Mouse (Mus musculus) myocyte (in vitro differentiated cells): ENCODE measurements around the gene Tcea2.

Experiments
- CEBPB ChIP-seq: IDR thresholded peaks from 2 replicates; pipeline ENCODE4 v1.6.1; 2011; ENCODE audit warnings: mild to moderate bottlenecking, moderate library complexity; ENCODE audit not compliant: poor library complexity, insufficient read depth, severe bottlenecking
- MAX ChIP-seq: IDR thresholded peaks from one replicate; pipeline ENCODE4 v1.6.1; 2011; ENCODE audit warnings: low read depth, mild to moderate bottlenecking, control low read depth
- MYOD1 ChIP-seq, 3 experiments: IDR thresholded peaks; one replicate each; pipeline ENCODE4 v1.6.1; 2011; ENCODE audit warnings: control low read depth in 2 of 3, low read depth in 2 of 3, mild to moderate bottlenecking in 2 of 3, moderate library complexity in 1 of 3; ENCODE audit not compliant: insufficient read length in 2 of 3, control insufficient read depth in 1 of 3
- POLR2A ChIP-seq: IDR thresholded peaks from one replicate; pipeline ENCODE4 v1.6.1; 2011; ENCODE audit warnings: low read depth, mild to moderate bottlenecking, control low read depth, moderate library complexity; ENCODE audit not compliant: insufficient read length
- REST ChIP-seq: IDR thresholded peaks from one replicate; pipeline ENCODE4 v1.6.1; 2011; ENCODE audit warnings: mild to moderate bottlenecking, control low read depth, moderate library complexity; ENCODE audit not compliant: insufficient read depth, insufficient read length
- SRF ChIP-seq: IDR thresholded peaks from one replicate; pipeline ENCODE4 v1.6.1; 2011; ENCODE audit warnings: low read depth; ENCODE audit not compliant: control insufficient read depth, insufficient read length
- TCF12 ChIP-seq: IDR thresholded peaks from one replicate; pipeline ENCODE4 v1.6.1; 2011; ENCODE audit warnings: mild to moderate bottlenecking, control low read depth; ENCODE audit not compliant: poor library complexity, insufficient read depth, severe bottlenecking
- TCF3 ChIP-seq: IDR thresholded peaks from one replicate; pipeline ENCODE4 v1.6.1; 2011; ENCODE audit warnings: low read depth, control low read depth; ENCODE audit not compliant: insufficient read length
- USF1 ChIP-seq: IDR thresholded peaks from one replicate; pipeline ENCODE4 v1.6.1; 2011; ENCODE audit warnings: low read depth, mild to moderate bottlenecking, control low read depth, moderate library complexity

- TF ChIP-seq POLR2A (no peak), TCF12 (no peak), MAX (no peak), REST (no peak), CEBPB (no peak), USF1 (no peak), MYOD1 (IDR thresholded peaks at IDR 0.05; ENCODE audit: control insufficient read depth in 1 of 3, insufficient read length in 2 of 3, low read depth in 2 of 3) (no peak), TCF3 (no peak), SRF (no peak)
Measured at GRCm38 (mm10) chr2:181644361-181644760, 35.7 kb upstream of the Tcea2 start.
